Mouse (Mus musculus) CH12.LX (cell line): ENCODE data around the gene Fkbp3.

Experiments
- CHD2 ChIP-seq: IDR thresholded peaks from 2 replicates; pipeline ENCODE4 v1.6.1; 2011; ENCODE audit warnings: low read length, improper control_type of control experiment
- CTCF ChIP-seq, 2 experiments: IDR thresholded peaks in 1 of 2; conservative IDR thresholded peaks in 1 of 2; 2 replicates each; pipeline ENCODE4 v1.5.1; 2011 to 2012; ENCODE audit warnings: low read depth in 2 of 2, low read length in 2 of 2, improper control_type of control experiment in 1 of 2, inconsistent platforms in 1 of 2, mild to moderate bottlenecking in 1 of 2, moderate library complexity in 1 of 2
- EP300 ChIP-seq: IDR thresholded peaks from 2 replicates; pipeline ENCODE4 v1.6.1; 2011; ENCODE audit warnings: low read length, improper control_type of control experiment
- ETS1 ChIP-seq: conservative IDR thresholded peaks from 2 replicates; pipeline ENCODE4 v1.6.1; 2012; ENCODE audit warnings: low read depth, mild to moderate bottlenecking, inconsistent platforms, low read length, improper control_type of control experiment, moderate library complexity
- MAFK ChIP-seq: IDR thresholded peaks from 2 replicates; pipeline ENCODE4 v1.6.1; 2011; ENCODE audit warnings: low read length, improper control_type of control experiment; ENCODE audit not compliant: insufficient replicate concordance
- MAX ChIP-seq: IDR thresholded peaks from 2 replicates; pipeline ENCODE4 v1.6.1; 2011; ENCODE audit warnings: low read length, improper control_type of control experiment
- MEF2A ChIP-seq: IDR thresholded peaks from 2 replicates; pipeline ENCODE4 v1.6.1; 2014; ENCODE audit warnings: low read depth, mild to moderate bottlenecking, inconsistent platforms, low read length, improper control_type of control experiment, borderline replicate concordance
- NRF1 ChIP-seq: IDR thresholded peaks from 2 replicates; pipeline ENCODE4 v1.6.1; 2014; ENCODE audit warnings: low read depth, mild to moderate bottlenecking, inconsistent platforms, low read length, improper control_type of control experiment, moderate library complexity
- SIN3A ChIP-seq: IDR thresholded peaks from 2 replicates; pipeline ENCODE4 v1.6.1; 2012; ENCODE audit warnings: low read length, improper control_type of control experiment, inconsistent platforms
- TCF12 ChIP-seq: IDR thresholded peaks from 2 replicates; pipeline ENCODE4 v1.6.1; 2014; ENCODE audit warnings: low read depth, mild to moderate bottlenecking, inconsistent platforms, low read length, improper control_type of control experiment

- no peak for TF ChIP-seq MEF2A
- TF ChIP-seq SIN3A: no peak
- no peak for TF ChIP-seq EP300
- TF ChIP-seq CTCF (conservative IDR thresholded peaks at IDR 0.05 in 1 of 2, IDR thresholded peaks at IDR 0.05 in 1 of 2; ENCODE audit: low read depth in 2 of 2, low read length in 2 of 2): no peak
- no peak for TF ChIP-seq NRF1
- TF ChIP-seq MAX: no peak
- TF ChIP-seq CHD2: no peak
- TF ChIP-seq ETS1: no peak
- no peak for TF ChIP-seq TCF12
- TF ChIP-seq MAFK: no peak
Observed at GRCm38 (mm10) chr12:65119451-65119850, 45.6 kb upstream of the Fkbp3 start.
